8 mouse cellular contexts compared by ENCODE assay signal in genomic region chr14:8172507-8173410, GRCm38 (mm10). TPM values are rescaled to one million over a fixed set of nuclear protein-coding genes. Genes with fewer than 3 reads are reported as not detected.
A peak's percentile ranks its signal among the peaks of the same experiment; 100 is the strongest.
DNase-seq lines count a peak whose midpoint lies in the region; ATAC-seq and TF ChIP-seq lines count a peak whose summit lies in the region.

TSS of gene Pdhb (minus strand) at chr14:8173025.

- DNase-seq in gastrocnemius, adult 8-10 months (ENCODE audit: low spot score in 2 of 2): peak; percentile 99
- DNase-seq in hindlimb bud, embryonic 11.5 days (ENCODE audit: extremely low spot score, low read depth, low spot score): peak; percentile 88
- peak; percentile 93 to 100 for DNase-seq in left cerebral cortex, adult 8-10 months (ENCODE audit: low spot score in 2 of 2)
- DNase-seq in right cerebral cortex, postnatal 10 days (ENCODE audit: low spot score in 2 of 2): peak; percentile 99 to 100
- peak; percentile 98 for DNase-seq in urinary bladder, postnatal 25 days (ENCODE audit: low spot score)

- no peak for TF ChIP-seq CTCF in cortical plate, adult 2 months (IDR thresholded peaks at IDR 0.05; ENCODE audit: extremely low read depth, insufficient read depth, low read length)

- peak within 1 kb of the TSS; percentile 65 for H3K4me3 ChIP-seq in cortical plate, adult 2 months (ENCODE audit: insufficient read depth, low read length)
- peak within 1 kb of the TSS; percentile 94 for H3K4me3 ChIP-seq in megakaryocyte, embryonic 14.5 days (replicated peaks)

- H3K27me3 ChIP-seq in megakaryocyte, embryonic 14.5 days (replicated peaks): peaks cover 2% of the 10 kb centered on the region

- TF ChIP-seq POLR2A in cortical plate, adult 2 months (IDR thresholded peaks at IDR 0.05; ENCODE audit: extremely low read depth, insufficient read depth, low read length): peak; percentile 86

- H3K4me1 ChIP-seq in cortical plate, adult 2 months (ENCODE audit: control insufficient read depth, insufficient read depth, low read length): peaks cover 4% of the 10 kb centered on the region; the same call in 1 of the 2 replicates
- H3K4me1 ChIP-seq in megakaryocyte, embryonic 14.5 days: peaks cover 17% of the 10 kb centered on the region

- H3K36me3 ChIP-seq in megakaryocyte, embryonic 14.5 days (replicated peaks; ENCODE audit: low read length): peaks cover 37% of the 10 kb centered on the region

- H3K9me3 ChIP-seq in megakaryocyte, embryonic 14.5 days: no peaks in the 10 kb centered on the region

- peak within 1 kb of the TSS; percentile 69 for H3K27ac ChIP-seq in cortical plate, adult 2 months (ENCODE audit: insufficient read depth, low read length)

- ATAC-seq in activated CD4-positive, CD25-positive, alpha-beta regulatory T cell, adult 4 months: peak; percentile 95

RNA-seq across cellular contexts. Expression of gene Pdhb, which starts in this region (rescaled TPM):
- polyA plus RNA-seq in activated CD4-positive, CD25-positive, alpha-beta regulatory T cell, adult 4 months (2017; shearing (Covaris generic)): 100 to 1,000 TPM; 117 to 121 TPM
- polyA plus RNA-seq in cortical plate, adult 2 months (2012; rRNA removed): 198 and 200 TPM in 2 replicates
- total RNA-seq in gastrocnemius, adult 8-10 months (2022): 100 to 1,000 TPM; 268 to 280 (median 272) TPM
- 100 to 1,000 TPM; 153 to 174 (median 160) TPM for total RNA-seq in left cerebral cortex, adult 8-10 months (2022)
- polyA plus RNA-seq in megakaryocyte, embryonic 14.5 days (2012; ENCODE audit: insufficient read depth, low replicate concordance): 47.0 TPM in 1 of 2 replicates, not detected in the other

Comparison
In these comparisons a context has a peak if more than half of its experiments do, and no peak if none do; other contexts are left out.
1. Peak in every context shown above with its lines: DNase-seq, ATAC-seq, H3K4me3 ChIP-seq and H3K27ac ChIP-seq.